Mouse (Mus musculus): ENCODE measurements around the gene Ern1. TPM values are rescaled to one million over a fixed set of nuclear protein-coding genes. Genes with fewer than 3 reads are reported as not detected.

Ern1 gene
- polyA plus RNA-seq, 1 experiment from 2014 or later, result 3.9 TPM

DNA sequence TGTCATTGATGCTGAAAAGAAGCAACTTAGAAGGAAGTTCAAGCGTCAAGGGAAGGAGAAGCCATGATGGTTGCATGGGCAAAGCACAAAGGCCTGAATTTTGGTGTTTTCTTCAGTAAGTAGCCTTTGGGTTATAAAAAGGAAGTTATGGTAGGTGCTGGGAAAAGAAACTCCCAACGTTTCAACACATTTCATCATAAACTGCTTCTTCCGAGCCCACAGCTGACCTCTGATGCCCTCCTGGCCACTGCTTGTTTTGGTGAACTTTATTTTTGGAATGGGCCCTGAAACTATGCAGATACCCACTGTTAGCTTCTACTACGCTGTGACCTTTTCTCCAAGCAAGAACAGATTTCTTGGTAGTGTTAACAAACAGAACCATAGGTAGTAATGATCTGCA is 58.0 kb downstream of the Ern1 start:
- H3K27ac ChIP-seq (replicated peaks), result no peak overlapping the region
- no peak overlapping the region for H3K4me3 ChIP-seq
- no peak overlapping the region for H3K9ac ChIP-seq
- WGBS, result 64% methylated on average over 4 of the region's 4 CpGs
- H3K36me3 ChIP-seq, result peaks cover 27% of the 10 kb centered on the region
- H3K9me3 ChIP-seq, result no peaks in the 10 kb centered on the region
- no peak for ATAC-seq (ENCODE audit: extremely low read depth, insufficient number of reproducible peaks, low FRiP score, low TSS enrichment)
- H3K4me1 ChIP-seq, result peaks cover 10% of the 10 kb centered on the region; the same call in 1 of the 2 replicates
- no peaks in the 10 kb centered on the region for H3K27me3 ChIP-seq (replicated peaks)
- no peak overlapping the region for H3K4me2 ChIP-seq

DNA sequence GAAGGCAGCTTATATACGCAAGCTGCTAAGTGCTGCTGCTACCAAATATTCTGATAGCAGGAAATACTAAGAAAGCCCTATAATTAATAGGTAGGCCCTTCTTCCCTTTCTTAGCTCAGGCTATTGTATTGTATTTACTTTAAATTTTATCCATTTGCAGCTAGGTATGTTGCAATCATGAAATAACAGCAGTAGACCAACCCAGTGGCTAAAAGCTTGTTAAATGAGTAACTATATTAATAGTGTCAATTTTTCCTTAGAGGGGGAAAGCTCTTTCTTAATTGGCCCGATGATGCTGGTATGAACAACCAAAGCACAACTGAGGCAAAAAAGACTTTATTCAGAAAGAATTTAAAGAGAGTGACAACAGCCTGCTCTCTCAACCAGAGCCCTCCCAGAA is 59.1 kb downstream of the Ern1 start:
- no peak overlapping the region for H3K27ac ChIP-seq (replicated peaks)
- ATAC-seq (ENCODE audit: extremely low read depth, insufficient number of reproducible peaks, low FRiP score, low TSS enrichment), result no peak
- WGBS, result 86% methylated on average over 2 of the region's 2 CpGs
- H3K36me3 ChIP-seq, result peaks cover 19% of the 10 kb centered on the region
- no peak overlapping the region for H3K4me2 ChIP-seq
- no peaks in the 10 kb centered on the region for H3K27me3 ChIP-seq (replicated peaks)
- no peaks in the 10 kb centered on the region for H3K9me3 ChIP-seq
- no peak overlapping the region for H3K9ac ChIP-seq
- H3K4me1 ChIP-seq, result peaks cover 10% of the 10 kb centered on the region; the same call in 1 of the 2 replicates
- H3K4me3 ChIP-seq, result no peak overlapping the region

DNA sequence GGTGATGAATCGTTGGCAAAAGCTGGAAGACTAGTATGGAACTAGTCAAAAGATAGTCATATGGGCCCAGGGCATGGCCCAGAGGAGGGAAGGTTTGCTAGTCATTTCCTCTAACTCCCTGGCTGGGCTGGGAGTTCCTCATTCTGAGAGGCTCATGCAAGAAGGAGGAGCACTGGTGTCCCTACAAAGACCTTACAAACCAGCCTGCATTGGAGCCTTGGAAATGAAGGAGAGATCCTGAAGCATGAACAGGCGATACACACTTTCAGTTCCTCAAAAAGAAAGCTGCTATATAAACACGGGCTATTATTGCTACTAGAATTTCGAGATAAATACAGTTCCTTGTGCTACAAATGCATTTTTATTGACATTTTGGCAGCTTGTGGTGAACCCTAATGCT is 59.5 kb downstream of the Ern1 start:
- ATAC-seq (ENCODE audit: extremely low read depth, insufficient number of reproducible peaks, low FRiP score, low TSS enrichment), result no peak
- WGBS, result 81% methylated on average over 4 of the region's 4 CpGs
- Histone ChIP-seq H3K27me3 (replicated peaks) (no peaks in the 10 kb centered on the region), H3K4me3 (no peak overlapping the region), H3K9ac (no peak overlapping the region), H3K4me1 (peaks cover 10% of the 10 kb centered on the region; the same call in 1 of the 2 replicates), H3K36me3 (peaks cover 23% of the 10 kb centered on the region), H3K4me2 (no peak overlapping the region), H3K9me3 (no peaks in the 10 kb centered on the region), H3K27ac (replicated peaks) (no peak overlapping the region)

DNA sequence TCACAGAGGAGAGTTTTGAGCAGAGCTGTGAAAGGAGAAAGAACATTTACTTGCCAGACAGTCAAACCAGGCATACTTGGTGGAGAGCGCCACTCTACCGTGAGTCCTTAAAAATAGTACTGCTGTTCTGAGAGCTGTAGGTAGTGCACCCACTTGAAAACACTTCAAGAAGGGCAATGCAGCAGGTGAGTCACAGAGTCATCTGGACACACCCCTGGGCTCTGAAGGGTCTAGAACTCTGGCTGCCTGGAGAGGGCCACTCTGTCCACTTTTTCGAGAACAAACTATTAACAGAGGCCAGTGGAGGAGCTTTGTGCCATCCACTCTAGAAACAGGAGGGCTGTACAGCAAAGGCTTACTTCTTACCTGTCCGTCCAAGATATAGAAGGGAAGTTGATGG is 61.2 kb downstream of the Ern1 start:
- Histone ChIP-seq H3K4me1 (peaks cover 10% of the 10 kb centered on the region; the same call in 1 of the 2 replicates), H3K36me3 (peaks cover 24% of the 10 kb centered on the region), H3K4me3 (no peak overlapping the region), H3K4me2 (no peak overlapping the region), H3K9me3 (no peaks in the 10 kb centered on the region), H3K27ac (replicated peaks) (no peak overlapping the region), H3K9ac (no peak overlapping the region), H3K27me3 (replicated peaks) (no peaks in the 10 kb centered on the region)
- ATAC-seq (ENCODE audit: extremely low read depth, insufficient number of reproducible peaks, low FRiP score, low TSS enrichment), result no peak
- WGBS, result 56% methylated on average over 4 of the region's 4 CpGs

DNA sequence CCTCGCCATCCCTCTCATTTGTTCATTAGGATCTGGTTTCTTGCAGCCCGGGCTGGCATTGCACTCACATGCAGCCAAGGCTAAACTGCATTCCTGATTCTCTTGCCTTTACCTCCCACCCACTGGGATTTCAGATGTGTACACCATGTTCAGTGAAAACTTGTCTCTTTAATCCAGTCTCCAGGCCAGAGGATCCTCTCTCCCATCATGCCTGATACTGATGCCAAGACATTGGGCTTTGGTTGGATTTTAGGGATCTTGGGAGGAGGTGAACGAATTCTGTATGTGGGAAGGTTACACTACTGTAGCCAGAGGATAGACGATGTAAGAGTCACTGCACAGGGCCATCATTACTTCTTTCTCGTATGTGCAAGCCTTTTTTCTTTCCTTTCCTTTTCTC is 62.5 kb downstream of the Ern1 start:
- Histone ChIP-seq H3K36me3 (peaks cover 25% of the 10 kb centered on the region), H3K27me3 (replicated peaks) (no peaks in the 10 kb centered on the region), H3K4me1 (peaks cover 10% of the 10 kb centered on the region; the same call in 1 of the 2 replicates), H3K9me3 (no peaks in the 10 kb centered on the region), H3K4me2 (no peak overlapping the region), H3K27ac (replicated peaks) (no peak overlapping the region), H3K9ac (no peak overlapping the region), H3K4me3 (no peak overlapping the region)
- 76% methylated on average over 5 of the region's 5 CpGs for WGBS
- ATAC-seq (ENCODE audit: extremely low read depth, insufficient number of reproducible peaks, low FRiP score, low TSS enrichment), result no peak

DNA sequence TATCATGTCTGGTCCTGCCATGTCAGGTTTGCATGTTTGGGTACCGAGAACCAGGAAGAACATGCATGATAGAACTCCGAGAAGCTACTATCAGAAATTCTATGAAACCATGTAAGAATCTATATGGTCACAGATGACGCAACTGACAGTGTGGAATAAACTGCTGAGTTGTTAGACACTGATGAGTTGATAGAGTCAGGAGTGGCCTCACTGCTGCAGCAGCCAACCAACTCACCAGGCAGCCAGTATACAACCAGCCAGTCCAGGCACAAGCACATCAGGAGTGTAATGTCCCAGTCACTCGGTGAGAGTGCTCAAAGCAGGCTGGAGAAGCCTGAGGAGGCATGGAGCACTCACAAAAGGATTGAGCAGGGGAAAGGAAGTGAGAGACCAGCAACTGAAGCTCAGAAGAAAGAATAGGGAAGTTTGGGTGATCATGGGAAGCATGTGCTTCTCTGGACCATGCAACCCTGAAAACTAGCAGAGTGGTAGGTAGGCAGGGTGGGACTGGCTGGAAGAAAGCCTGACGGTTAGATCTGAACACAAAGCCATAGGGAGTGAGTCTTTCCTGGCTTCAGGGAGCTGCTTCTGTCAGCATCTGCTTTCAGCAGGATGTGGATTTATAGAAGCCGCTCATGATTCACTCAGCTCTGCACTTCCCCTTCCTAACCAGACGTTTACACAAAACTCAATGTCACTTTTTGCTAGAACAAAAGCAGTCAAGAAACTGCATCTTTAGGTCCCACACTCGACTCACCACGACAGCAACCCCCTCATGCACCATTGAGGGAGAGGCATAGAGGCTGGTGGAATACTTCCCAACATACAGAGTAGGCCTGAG is 68.2 kb downstream of the Ern1 start:
- WGBS, result 74% methylated on average over 9 of the region's 9 CpGs
- H3K4me1 ChIP-seq, result peaks cover 13% of the 10 kb centered on the region; the same call in 1 of the 2 replicates
- H3K4me3 ChIP-seq, result no peak overlapping the region
- no peaks in the 10 kb centered on the region for H3K27me3 ChIP-seq (replicated peaks)
- H3K4me2 ChIP-seq, result no peak overlapping the region
- ATAC-seq (ENCODE audit: extremely low read depth, insufficient number of reproducible peaks, low FRiP score, low TSS enrichment), result no peak
- H3K9me3 ChIP-seq, result no peaks in the 10 kb centered on the region
- H3K27ac ChIP-seq (replicated peaks), result no peak overlapping the region
- H3K9ac ChIP-seq, result no peak overlapping the region
- peaks cover 14% of the 10 kb centered on the region for H3K36me3 ChIP-seq

DNA sequence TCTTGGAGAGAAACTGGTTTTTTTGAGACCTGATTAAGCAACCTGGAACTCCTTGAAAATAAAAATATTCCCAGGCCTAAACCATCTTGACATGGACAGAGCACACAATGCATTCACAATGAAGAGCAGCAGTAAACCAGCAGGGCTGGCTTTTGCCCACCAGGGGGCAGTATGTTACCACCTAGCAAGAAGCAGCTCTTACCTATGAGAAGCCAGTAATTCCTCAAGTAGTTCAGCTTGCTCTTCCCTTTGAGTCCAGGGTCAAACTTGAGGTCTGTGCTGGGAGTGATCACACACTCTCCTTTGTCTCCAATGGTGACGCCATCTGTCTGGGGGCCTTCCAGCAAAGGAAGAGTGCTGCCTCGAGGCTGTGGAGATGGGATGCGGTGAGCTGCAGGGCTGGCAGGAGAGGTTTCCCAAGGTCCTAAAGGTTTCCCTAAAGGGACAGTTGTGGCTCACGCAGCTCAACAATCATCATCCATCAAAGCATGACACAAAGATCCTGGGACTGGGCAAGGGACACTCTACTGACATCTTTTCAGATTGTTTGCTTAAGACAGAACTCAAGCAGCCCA is 68.9 kb downstream of the Ern1 start:
- Histone ChIP-seq H3K36me3 (peaks cover 20% of the 10 kb centered on the region), H3K9ac (no peak overlapping the region), H3K9me3 (no peaks in the 10 kb centered on the region), H3K4me2 (no peak overlapping the region), H3K4me1 (peaks cover 13% of the 10 kb centered on the region; the same call in 1 of the 2 replicates), H3K27me3 (replicated peaks) (no peaks in the 10 kb centered on the region), H3K27ac (replicated peaks) (no peak overlapping the region), H3K4me3 (no peak overlapping the region)
- 38% methylated on average over 4 of the region's 4 CpGs for WGBS
- ATAC-seq (ENCODE audit: extremely low read depth, insufficient number of reproducible peaks, low FRiP score, low TSS enrichment), result no peak

DNA sequence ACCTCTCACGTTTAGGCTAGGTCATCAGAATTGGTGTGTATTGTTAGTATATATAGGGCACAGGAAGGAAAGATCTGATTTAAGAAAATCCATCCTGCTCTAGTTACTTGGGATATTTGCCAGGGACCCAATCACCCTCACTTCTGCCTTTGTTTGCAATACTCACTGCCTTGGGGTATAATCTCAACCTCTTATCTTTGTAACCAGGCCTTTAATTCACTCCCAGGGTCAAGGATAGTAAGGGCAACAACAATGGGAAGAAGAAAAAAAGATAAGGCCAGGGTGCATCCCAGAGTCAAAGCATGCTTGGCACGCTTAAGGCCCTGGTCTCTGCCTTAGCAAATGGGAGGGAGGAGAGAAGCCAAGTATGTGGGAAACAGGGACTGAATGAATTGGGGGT is 69.8 kb downstream of the Ern1 start:
- Histone ChIP-seq H3K4me3 (no peak overlapping the region), H3K9ac (no peak overlapping the region), H3K27ac (replicated peaks) (no peak overlapping the region), H3K4me2 (no peak overlapping the region), H3K4me1 (peaks cover 13% of the 10 kb centered on the region; the same call in 1 of the 2 replicates), H3K27me3 (replicated peaks) (no peaks in the 10 kb centered on the region), H3K36me3 (peaks cover 22% of the 10 kb centered on the region), H3K9me3 (no peaks in the 10 kb centered on the region)
- ATAC-seq (ENCODE audit: extremely low read depth, insufficient number of reproducible peaks, low FRiP score, low TSS enrichment), result no peak
- WGBS, result 64% methylated on average over 2 of the region's 2 CpGs

DNA sequence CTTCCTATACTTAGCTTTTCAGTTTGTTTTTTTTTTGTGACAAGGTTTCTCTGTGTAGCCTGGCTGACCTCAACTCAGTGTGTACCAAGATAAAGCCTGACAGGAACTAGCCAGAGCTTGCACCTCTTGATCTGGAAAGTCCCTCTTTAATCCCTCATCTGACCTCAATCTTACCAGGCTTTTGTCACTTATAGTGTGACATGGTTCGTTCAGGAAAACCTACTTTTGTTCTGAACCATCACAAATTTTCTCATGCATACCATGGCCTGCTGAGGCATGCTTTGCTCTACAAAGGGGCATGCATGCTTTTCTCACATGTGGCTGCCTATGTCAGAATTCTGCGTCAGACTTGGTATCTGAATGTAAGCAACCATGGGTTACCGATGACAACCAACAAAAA is 71.3 kb downstream of the Ern1 start:
- H3K4me3 ChIP-seq, result no peak overlapping the region
- 55% methylated on average over 3 of the region's 3 CpGs for WGBS
- peaks cover 26% of the 10 kb centered on the region for H3K36me3 ChIP-seq
- peak overlapping the region; percentile 47; the same call in 1 of the 2 replicates for H3K9ac ChIP-seq
- no peaks in the 10 kb centered on the region for H3K9me3 ChIP-seq
- H3K27me3 ChIP-seq (replicated peaks), result no peaks in the 10 kb centered on the region
- 0 out of 2 replicates have a peak overlapping the region, but pooled peaks have one; percentile 12 for H3K27ac ChIP-seq (replicated peaks)
- peaks cover 13% of the 10 kb centered on the region; the same call in 1 of the 2 replicates for H3K4me1 ChIP-seq
- no peak for ATAC-seq (ENCODE audit: extremely low read depth, insufficient number of reproducible peaks, low FRiP score, low TSS enrichment)
- H3K4me2 ChIP-seq, result no peak overlapping the region

DNA sequence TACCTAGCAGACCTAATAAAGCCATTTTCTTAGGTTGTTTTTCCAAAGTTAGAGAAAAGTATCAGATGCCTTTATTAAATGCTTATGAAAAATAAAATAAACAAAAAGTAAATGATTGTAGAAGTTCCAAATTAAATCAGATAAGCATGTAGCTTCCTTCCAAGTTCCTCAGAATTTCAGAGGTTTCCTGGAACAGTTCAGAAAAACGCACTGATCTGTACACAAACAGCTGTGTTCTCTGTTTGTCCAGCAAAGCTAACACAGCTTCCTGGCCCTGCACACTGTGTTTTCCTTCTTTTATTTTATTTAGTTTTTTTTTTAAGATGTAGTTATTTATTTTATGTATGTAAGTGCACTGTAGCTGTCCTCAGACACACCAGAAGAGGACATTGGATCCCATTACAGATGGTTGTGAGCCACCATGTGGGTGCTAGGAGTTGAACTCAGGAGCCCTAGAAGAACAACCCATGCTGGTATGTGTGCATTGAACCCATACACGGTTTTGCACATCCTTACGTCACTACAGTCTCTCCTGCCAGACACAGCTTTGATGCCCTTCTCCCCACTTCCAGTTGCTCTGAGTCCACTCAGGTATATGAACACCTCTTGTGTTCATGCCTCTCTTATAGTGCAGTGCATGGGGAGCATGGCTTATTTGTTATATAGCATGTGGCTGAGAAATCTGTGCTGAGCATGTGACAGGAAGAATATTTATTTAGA is 74.9 kb downstream of the Ern1 start:
- Histone ChIP-seq H3K4me2 (no peak overlapping the region), H3K27ac (replicated peaks) (no peak overlapping the region), H3K9ac (no peak overlapping the region), H3K4me1 (peaks cover 15% of the 10 kb centered on the region; the same call in 1 of the 2 replicates), H3K4me3 (no peak overlapping the region), H3K27me3 (replicated peaks) (no peaks in the 10 kb centered on the region), H3K9me3 (no peaks in the 10 kb centered on the region), H3K36me3 (peaks cover 55% of the 10 kb centered on the region)
- ATAC-seq (ENCODE audit: extremely low read depth, insufficient number of reproducible peaks, low FRiP score, low TSS enrichment), result no peak
- 81% methylated on average over 3 of the region's 3 CpGs for WGBS

DNA sequence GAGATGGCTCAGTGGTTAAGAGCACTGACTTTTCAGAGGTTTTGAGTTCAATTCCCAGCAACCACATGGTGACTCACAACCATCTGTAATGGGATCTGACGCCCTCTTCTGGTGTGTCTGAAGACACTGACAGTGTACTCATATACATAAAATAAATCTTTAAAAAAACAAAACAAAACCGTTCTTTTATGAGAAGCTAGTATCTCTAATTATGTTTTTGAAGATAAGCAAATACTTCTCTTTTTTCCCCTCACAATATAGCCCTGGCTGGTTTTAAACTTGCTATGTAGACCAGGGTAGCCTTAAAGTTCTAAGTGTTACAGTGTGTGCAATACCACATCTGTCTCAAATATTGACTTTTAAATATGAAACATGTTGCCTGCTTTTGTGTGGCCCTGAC is 76.5 kb downstream of the Ern1 start:
- WGBS, result 75% methylated on average over 2 of the region's 2 CpGs
- Histone ChIP-seq H3K4me3 (no peak overlapping the region), H3K36me3 (peaks cover 71% of the 10 kb centered on the region), H3K27ac (replicated peaks) (no peak overlapping the region), H3K9me3 (no peaks in the 10 kb centered on the region), H3K27me3 (replicated peaks) (no peaks in the 10 kb centered on the region), H3K4me2 (no peak overlapping the region), H3K4me1 (peaks cover 8% of the 10 kb centered on the region; the same call in 1 of the 2 replicates), H3K9ac (no peak overlapping the region)
- ATAC-seq (ENCODE audit: extremely low read depth, insufficient number of reproducible peaks, low FRiP score, low TSS enrichment), result no peak

Data from heart, embryonic 13.5 days (tissue).